Comparison of ENCODE assay signal across 9 mouse cellular contexts in genomic region chr16:47765742-47766141, GRCm38 (mm10).
DNase-seq lines count a peak whose midpoint lies in the region; ATAC-seq and TF ChIP-seq lines count a peak whose summit lies in the region.
"Had no signal": no experiment of that assay in that cellular context is flagged by ENCODE, and none has a peak within 500 bp of the region (broad histone marks: within the 10 kb centered on the region; RNA-seq: fewer than 3 reads in every experiment).

No protein-coding gene starts in this region.

- no peaks in the 10 kb centered on the region for H3K4me1 ChIP-seq in lung, postnatal 0 days (ENCODE audit: insufficient read depth, low read depth, low read length)
- H3K4me1 ChIP-seq in lung, adult 2 months (ENCODE audit: control insufficient read depth, insufficient read depth, low read length), result no peaks in the 10 kb centered on the region
- H3K4me1 ChIP-seq: embryonic facial prominence, embryonic 15.5 days had no signal

- DNase-seq in cerebellum, adult 11-12 months, result peak; percentile 4
- DNase-seq in cerebellum, adult 9-11 months, result no peak
- peak; percentile 28 for DNase-seq in lung, postnatal 0 days (ENCODE audit: low spot score)
- no peak for DNase-seq in lung, adult 2 months
- peak; percentile 37 to 56 for DNase-seq in cerebellum, postnatal 25 days
- DNase-seq in left cerebral cortex, postnatal 14 days (ENCODE audit: low spot score in 2 of 2), result peak; percentile 11 to 19
- no peak for DNase-seq in thymus, postnatal 25 days
- DNase-seq in gastrocnemius, adult 8-10 months (ENCODE audit: low spot score in 2 of 2), result no peak

- H3K4me3 ChIP-seq in lung, postnatal 0 days (ENCODE audit: low read depth, low read length), result no peak overlapping the region
- H3K4me3 ChIP-seq in lung, adult 2 months (replicated peaks; ENCODE audit: extremely low read depth, low read depth, low read length), result no peak overlapping the region
- H3K4me3 ChIP-seq: embryonic facial prominence, embryonic 15.5 days had no signal

- WGBS in lung, postnatal 0 days, result 61% methylated on average over 3 of the region's 3 CpGs
- 62% methylated on average over 3 of the region's 3 CpGs for WGBS in lung, adult 2 months

- ATAC-seq in lung, postnatal 0 days, result no peak

- H3K4me2 ChIP-seq in lung, postnatal 0 days (replicated peaks; ENCODE audit: low read depth, low read length), result no peak overlapping the region
- H3K4me2 ChIP-seq: embryonic facial prominence, embryonic 15.5 days had no signal

- no peak overlapping the region for H3K27ac ChIP-seq in lung, postnatal 0 days (ENCODE audit: low read length)
- H3K27ac ChIP-seq: embryonic facial prominence, embryonic 15.5 days had no signal

- no peaks in the 10 kb centered on the region for H3K36me3 ChIP-seq in lung, postnatal 0 days (ENCODE audit: insufficient read depth, low read length)
- H3K36me3 ChIP-seq: embryonic facial prominence, embryonic 15.5 days had no signal

- TF ChIP-seq EP300 in lung, postnatal 0 days (IDR thresholded peaks at IDR 0.05), result no peak

- no peaks in the 10 kb centered on the region for H3K27me3 ChIP-seq in lung, postnatal 0 days (replicated peaks; ENCODE audit: insufficient read depth, low read length)
- H3K27me3 ChIP-seq: embryonic facial prominence, embryonic 15.5 days had no signal

- no peak overlapping the region for H3K9ac ChIP-seq in lung, postnatal 0 days (replicated peaks; ENCODE audit: low read depth)
- H3K9ac ChIP-seq: embryonic facial prominence, embryonic 15.5 days had no signal

- TF ChIP-seq CTCF in lung, postnatal 0 days (IDR thresholded peaks at IDR 0.05), result peak; percentile 50
- no peak for TF ChIP-seq CTCF in lung, adult 2 months (IDR thresholded peaks at IDR 0.05; ENCODE audit: insufficient read depth, low read length)

- no peaks in the 10 kb centered on the region for H3K9me3 ChIP-seq in lung, postnatal 0 days (ENCODE audit: low read length)
- H3K9me3 ChIP-seq: embryonic facial prominence, embryonic 15.5 days had no signal

- intact Hi-C loops in left cerebral cortex, postnatal 14 days (cut with DNase I), result no loop called here

- no peak for TF ChIP-seq POLR2A in lung, adult 2 months (IDR thresholded peaks at IDR 0.05; ENCODE audit: borderline replicate concordance, extremely low read depth, low read depth, low read length)

Comparison
In these comparisons a context has a peak if more than half of its experiments do, and no peak if none do; other contexts are left out.
1. DNase-seq: peak in cerebellum, adult 11-12 months (single experiment), lung, postnatal 0 days (single experiment), cerebellum, postnatal 25 days (2 of 2) and left cerebral cortex, postnatal 14 days (2 of 2); none in cerebellum, adult 9-11 months (single experiment), lung, adult 2 months (single experiment), thymus, postnatal 25 days (single experiment) and gastrocnemius, adult 8-10 months (0 of 2).